ENCODE assay signal across 8 mouse cellular contexts in the genomic region with DNA sequence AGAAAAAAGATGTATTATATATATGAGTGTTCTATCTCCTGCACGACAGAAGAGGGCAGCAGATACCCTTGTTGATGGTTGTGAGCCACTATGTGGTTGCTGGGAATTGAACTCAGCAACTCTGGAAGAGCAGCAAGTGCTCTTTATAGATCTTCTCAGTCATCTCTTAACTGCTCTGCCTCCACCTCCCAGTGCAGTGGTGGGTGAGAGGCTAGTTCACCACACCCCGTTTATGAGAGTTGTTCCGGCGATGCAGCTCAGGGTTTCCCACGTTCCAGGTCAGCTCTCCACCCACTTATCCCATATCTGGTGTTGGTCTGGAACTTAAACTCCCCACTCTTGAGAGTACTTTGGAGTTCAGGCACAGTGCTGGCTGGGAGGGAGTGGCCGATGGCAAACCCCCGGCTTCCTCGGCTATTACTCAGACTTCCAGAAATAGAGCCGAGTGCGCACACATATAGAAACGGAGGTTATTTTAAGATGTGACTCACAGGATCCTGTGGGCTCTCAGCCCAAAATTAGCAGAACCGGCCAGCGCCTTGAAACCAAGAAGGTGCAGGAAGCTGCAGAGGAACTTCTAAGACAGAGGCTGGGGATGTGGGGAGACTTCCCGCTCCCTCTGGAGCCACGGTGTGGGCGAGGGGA. TPM values are rescaled to one million over a fixed set of nuclear protein-coding genes. Genes with fewer than 3 reads are reported as not detected.
DNase-seq lines count a peak whose midpoint lies in the region; ATAC-seq and TF ChIP-seq lines count a peak whose summit lies in the region.

No protein-coding gene starts in this region.

- peak overlapping the region; percentile 35 for H3K4me2 ChIP-seq in embryonic facial prominence, embryonic 12.5 days (replicated peaks)
- H3K4me2 ChIP-seq in liver, embryonic 14.5 days (ENCODE audit: low read depth), result peak overlapping the region; percentile 76

- no peaks in the 10 kb centered on the region for H3K36me3 ChIP-seq in embryonic facial prominence, embryonic 12.5 days
- no peaks in the 10 kb centered on the region for H3K36me3 ChIP-seq in liver, embryonic 14.5 days (replicated peaks; ENCODE audit: control insufficient read depth, insufficient read depth, low read depth)

- H3K27me3 ChIP-seq in Patski, result no peaks in the 10 kb centered on the region
- H3K27me3 ChIP-seq in embryonic facial prominence, embryonic 12.5 days, result no peaks in the 10 kb centered on the region
- no peaks in the 10 kb centered on the region for H3K27me3 ChIP-seq in liver, embryonic 14.5 days (ENCODE audit: control insufficient read depth, insufficient read depth, low read length)

- no peaks in the 10 kb centered on the region for H3K9me3 ChIP-seq in embryonic facial prominence, embryonic 12.5 days
- H3K9me3 ChIP-seq in liver, embryonic 14.5 days (ENCODE audit: control insufficient read depth, low read length), result no peaks in the 10 kb centered on the region

- CTCF ChIA-PET in Patski (lab: Charles Lee), result interaction anchor here (0.6 to 2.9 kb wide), 6 partner anchors 12 to 54 kb away, joined by 3 to 12 read pairs (median 4); no protein-coding TSS in a partner anchor

- peak; percentile 82 for DNase-seq in CD4-positive helper T cell, adult 2 months (ENCODE audit: low read depth, low spot score)
- peak; percentile 89 for DNase-seq in Patski (ENCODE audit: low read depth, low spot score)
- peak; percentile 88 for DNase-seq in heart, adult 8-10 months (ENCODE audit: low spot score)
- peak; percentile 44 for DNase-seq in kidney, adult 18-20 months
- no peak for DNase-seq in liver, embryonic 14.5 days (ENCODE audit: low read depth in 3 of 3, low spot score in 3 of 3)
- peak; percentile 70 for DNase-seq in naive thymus-derived CD4-positive, alpha-beta T cell, adult 2 months (ENCODE audit: low read depth)
- no peak for DNase-seq in layer of hippocampus, postnatal 25 days (ENCODE audit: extremely low spot score in 1 of 2, low spot score in 1 of 2)

- no peak for TF ChIP-seq CTCF in Patski (IDR thresholded peaks at IDR 0.05)
- peak; percentile 64 for TF ChIP-seq CTCF in liver, embryonic 14.5 days (IDR thresholded peaks at IDR 0.05; ENCODE audit: low read depth)

- no peak overlapping the region for H3K27ac ChIP-seq in embryonic facial prominence, embryonic 12.5 days
- H3K27ac ChIP-seq in liver, embryonic 14.5 days, result peak overlapping the region; percentile 12; the same call in 1 of the 2 replicates

- peak; percentile 48 for ATAC-seq in Patski
- ATAC-seq in embryonic facial prominence, embryonic 12.5 days (ENCODE audit: insufficient number of reproducible peaks, insufficient read depth, low FRiP score, low TSS enrichment), result no peak
- no peak for ATAC-seq in liver, embryonic 14.5 days (ENCODE audit: insufficient read depth)

- no peak overlapping the region for H3K9ac ChIP-seq in embryonic facial prominence, embryonic 12.5 days
- H3K9ac ChIP-seq in liver, embryonic 14.5 days (replicated peaks), result peak overlapping the region; percentile 23

- 0 out of 2 replicates have a peak overlapping the region, but pooled peaks have one; percentile 0 for H3K4me3 ChIP-seq in embryonic facial prominence, embryonic 12.5 days
- peak overlapping the region; percentile 8 to 34 for H3K4me3 ChIP-seq in liver, embryonic 14.5 days (ENCODE audit: insufficient read depth in 1 of 2, low read depth in 2 of 2, low read length in 2 of 2)

- TF ChIP-seq EP300 in liver, embryonic 14.5 days (IDR thresholded peaks at IDR 0.05; ENCODE audit: low read depth), result no peak

- 15% methylated on average over 16 of the region's 16 CpGs for WGBS in embryonic facial prominence, embryonic 12.5 days
- WGBS in liver, embryonic 14.5 days (ENCODE audit: insufficient replicate concordance), result 2% methylated on average over 16 of the region's 16 CpGs

- H3K4me1 ChIP-seq in embryonic facial prominence, embryonic 12.5 days, result peaks cover 11% of the 10 kb centered on the region
- peaks cover 17 to 19% of the 10 kb centered on the region in 2 experiments for H3K4me1 ChIP-seq in liver, embryonic 14.5 days (replicated peaks; ENCODE audit: control insufficient read depth in 2 of 2, insufficient read depth in 2 of 2, low read length in 1 of 2)

- POLR2A ChIA-PET in Patski (lab: Charles Lee), result interaction anchor here (1.0 to 1.5 kb wide), 2 partner anchors 15 to 24 kb away, joined by 3 to 4 read pairs; no protein-coding TSS in a partner anchor

- in situ Hi-C loops in Patski (cut with MboI; ENCODE audit: low pct_unique_long_range_greater_than_20kb), result no loop called here

RNA-seq across cellular contexts. Expression of a gene that starts 3.7 kb away (rescaled TPM):
- 24.0 TPM for polyA plus RNA-seq in Patski (2021)
- polyA plus RNA-seq in embryonic facial prominence, embryonic 12.5 days (2016; fragmentation: Nextera tagmentation; extraction: Ambion mirVana), result 23.5 and 26.1 TPM in 2 replicates
- 10 to 100 TPM; 13.3 to 24.1 (median 19.8) TPM for total RNA-seq in heart, adult 8-10 months (2022)
- polyA plus RNA-seq in liver, embryonic 14.5 days (2012; rRNA removed), result 11.5 and 11.6 TPM in 2 replicates
- 7.1 and 8.3 TPM in 2 replicates for polyA plus RNA-seq in liver, embryonic 14.5 days (2014; fragmentation: Nextera tagmentation; extraction: Ambion mirVana)
- total RNA-seq in layer of hippocampus, postnatal 25 days (2021), result 10 to 100 TPM; 39.9 to 60.6 TPM

RNA-seq across cellular contexts. Expression of a gene that starts 9.2 kb away (rescaled TPM):
- 103 TPM for polyA plus RNA-seq in Patski (2021)
- 84.7 and 85.8 TPM in 2 replicates for polyA plus RNA-seq in embryonic facial prominence, embryonic 12.5 days (2016; fragmentation: Nextera tagmentation; extraction: Ambion mirVana)
- total RNA-seq in heart, adult 8-10 months (2022), result 10 to 100 TPM; 41.2 to 44.5 (median 43.4) TPM
- 24.5 and 26.2 TPM in 2 replicates for polyA plus RNA-seq in liver, embryonic 14.5 days (2012; rRNA removed)
- polyA plus RNA-seq in liver, embryonic 14.5 days (2014; fragmentation: Nextera tagmentation; extraction: Ambion mirVana), result 20.1 and 22.4 TPM in 2 replicates
- total RNA-seq in layer of hippocampus, postnatal 25 days (2021), result 100 to 1,000 TPM; 128 to 143 TPM

RNA-seq across cellular contexts. Expression of a gene that starts 46.7 kb away (rescaled TPM):
- 66.7 TPM for polyA plus RNA-seq in Patski (2021)
- polyA plus RNA-seq in embryonic facial prominence, embryonic 12.5 days (2016; fragmentation: Nextera tagmentation; extraction: Ambion mirVana), result 64.8 and 71.7 TPM in 2 replicates
- total RNA-seq in heart, adult 8-10 months (2022), result 10 to 100 TPM; 25.0 to 33.0 (median 31.5) TPM
- 26.1 and 35.6 TPM in 2 replicates for polyA plus RNA-seq in liver, embryonic 14.5 days (2012; rRNA removed)
- 36.1 and 40.7 TPM in 2 replicates for polyA plus RNA-seq in liver, embryonic 14.5 days (2014; fragmentation: Nextera tagmentation; extraction: Ambion mirVana)
- 10 to 100 TPM; 46.2 to 52.0 TPM for total RNA-seq in layer of hippocampus, postnatal 25 days (2021)

RNA-seq across cellular contexts. Expression of a gene that starts 47.1 kb away (rescaled TPM):
- polyA plus RNA-seq in Patski (2021), result 77.0 TPM
- polyA plus RNA-seq in embryonic facial prominence, embryonic 12.5 days (2016; fragmentation: Nextera tagmentation; extraction: Ambion mirVana), result 132 and 142 TPM in 2 replicates
- 10 to 100 TPM; 29.8 to 37.4 (median 32.7) TPM for total RNA-seq in heart, adult 8-10 months (2022)
- polyA plus RNA-seq in liver, embryonic 14.5 days (2012; rRNA removed), result 46.7 and 50.8 TPM in 2 replicates
- 77.0 and 85.0 TPM in 2 replicates for polyA plus RNA-seq in liver, embryonic 14.5 days (2014; fragmentation: Nextera tagmentation; extraction: Ambion mirVana)
- 10 to 100 TPM; 63.6 to 71.6 TPM for total RNA-seq in layer of hippocampus, postnatal 25 days (2021)

RNA-seq across cellular contexts. Expression of a gene that starts 49.3 kb away (rescaled TPM):
- polyA plus RNA-seq in Patski (2021), result 12.0 TPM
- polyA plus RNA-seq in embryonic facial prominence, embryonic 12.5 days (2016; fragmentation: Nextera tagmentation; extraction: Ambion mirVana), result 20.5 and 23.6 TPM in 2 replicates
- total RNA-seq in heart, adult 8-10 months (2022), result 1 to 10 TPM; 2.2 to 5.3 (median 3.6) TPM
- 9.9 and 11.3 TPM in 2 replicates for polyA plus RNA-seq in liver, embryonic 14.5 days (2012; rRNA removed)
- 4.0 and 6.0 TPM in 2 replicates for polyA plus RNA-seq in liver, embryonic 14.5 days (2014; fragmentation: Nextera tagmentation; extraction: Ambion mirVana)
- 10 to 100 TPM; 46.4 to 61.7 TPM for total RNA-seq in layer of hippocampus, postnatal 25 days (2021)

Comparison
In these comparisons a context has a peak if more than half of its experiments do, and no peak if none do; other contexts are left out.
1. DNase-seq: peak in CD4-positive helper T cell, adult 2 months (single experiment), Patski (single experiment), heart, adult 8-10 months (single experiment), kidney, adult 18-20 months (single experiment) and naive thymus-derived CD4-positive, alpha-beta T cell, adult 2 months (single experiment); none in liver, embryonic 14.5 days (0 of 3) and layer of hippocampus, postnatal 25 days (0 of 2).